Mouse (Mus musculus) left cerebral cortex, postnatal 36 days (tissue): ENCODE measurements around the gene Gm9603. TPM values are rescaled to one million over a fixed set of nuclear protein-coding genes. Genes with fewer than 3 reads are reported as not detected.
"Not testable (repeated sequence)": the region's sequence is repeated elsewhere in the genome, so short reads cannot be mapped to it uniquely, and the experiment has no call there.

ENCODE experiments used
- DNase-seq, 2 experiments: peaks; one replicate each; pipeline ENCODE4 v3.0.0; 2021 to 2022; ENCODE audit warnings: low spot score in 2 of 2, mixed read lengths in 1 of 2
- intact Hi-C: fragments of 180-260 bp; cut with DNase I; formaldehyde crosslinking; loops from one replicate; pipeline ENCODE4 v1.15.1; 2025
- total RNA-seq, 2 experiments: library from RNA; stranded (reverse); gene quantifications; 2 replicates each; pipeline ENCODE4 v1.2.3; 2021

Gene Gm9603
- not detected for total RNA-seq

DNA sequence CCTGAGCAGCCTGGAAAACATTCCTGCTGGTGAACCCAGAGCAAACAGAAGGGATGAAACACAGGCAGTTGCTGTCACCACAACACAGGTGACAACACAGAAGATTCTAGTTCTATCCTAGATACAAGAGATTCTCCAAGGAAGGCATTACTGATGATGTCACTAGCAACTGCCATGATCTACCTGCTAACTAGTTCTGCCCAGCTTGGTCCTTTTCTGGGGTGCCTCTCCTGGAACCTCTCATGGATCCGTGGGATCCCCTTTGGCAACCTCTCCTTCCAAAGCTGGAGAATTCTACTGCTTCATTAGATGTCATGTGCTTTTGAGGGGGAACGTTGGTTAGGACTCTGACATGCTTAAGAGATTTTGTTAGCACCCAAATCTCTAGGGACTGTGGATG lies at the start of gene Gm9603:
TSS of gene Gm9603 (minus strand) at position 101 of the 400 bp plus-strand sequence.
- intact Hi-C loops, DNase-seq: not testable (repeated sequence)

DNA sequence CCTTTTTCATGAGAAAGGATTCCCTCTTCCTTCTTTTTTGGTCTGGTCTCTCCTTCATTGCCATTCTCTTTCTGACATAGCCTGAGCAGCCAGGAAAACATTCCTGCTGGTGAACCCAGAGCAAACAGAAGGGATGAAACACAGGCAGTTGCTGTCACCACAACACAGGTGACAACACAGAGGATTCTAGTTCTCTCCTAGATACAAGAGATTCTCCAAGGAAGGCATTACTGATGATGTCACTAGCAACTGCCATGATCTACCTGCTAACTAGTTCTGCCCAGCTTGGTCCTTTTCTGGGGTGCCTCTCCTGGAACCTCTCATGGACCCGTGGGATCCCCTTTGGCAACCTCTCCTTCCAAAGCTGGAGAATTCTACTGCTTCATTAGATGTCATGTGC lies 54.3 kb downstream of the Gm9603 start, which contains the start of gene Gm8265:
TSS of gene Gm8265 (minus strand) at position 101 of the 400 bp plus-strand sequence.
- intact Hi-C loops, DNase-seq: not testable (repeated sequence)

Other genes with a start within 250 kb of the Gm9603 start
- 1 to 10 TPM; 2.9 to 3.0 TPM for gene Gm3194, start 232.0 kb downstream of the Gm9603 start, total RNA-seq
- gene Gm8246, start 209.6 kb downstream of the Gm9603 start, total RNA-seq = not detected
- gene Gm3187, start 203.2 kb downstream of the Gm9603 start, total RNA-seq = not detected
- gene Gm3488, start 185.8 kb downstream of the Gm9603 start, total RNA-seq = 1 to 10 TPM in 1 of 2 experiments, under 1 TPM in 1; 0.79 to 1.3 TPM
- not detected for gene Gm3532, start 149.0 kb downstream of the Gm9603 start, total RNA-seq
- gene Gm8265, start 54.4 kb downstream of the Gm9603 start, total RNA-seq = not detected
- gene Gm3373, start 54.1 kb upstream of the Gm9603 start, total RNA-seq = under 1 TPM; 0.59 to 0.66 TPM
- 1 to 10 TPM; 2.9 to 3.0 TPM for gene Gm3383, start 120.5 kb upstream of the Gm9603 start, total RNA-seq
- gene Gm3424, start 142.9 kb upstream of the Gm9603 start, total RNA-seq = not detected
- gene Gm8237, start 192.9 kb upstream of the Gm9603 start, total RNA-seq = under 1 TPM; 0.42 to 1.00 TPM